Mouse (Mus musculus) neural tube, embryonic 12.5 days (tissue): Measurements from ENCODE around the gene Barx1. TPM values are rescaled to one million over a fixed set of nuclear protein-coding genes. Genes with fewer than 3 reads are reported as not detected.

Experiments used
- ATAC-seq: fragments of 200-750 bp; cut with Nextera tagmentation; 2 replicates; pipeline ENCODE4 v1.8.0; 2017; ENCODE audit warnings: low read depth, mild to moderate bottlenecking, moderate TSS enrichment, moderate library complexity; ENCODE audit not compliant: low FRiP score
- H3K27ac ChIP-seq: fragments of 300-500 bp; sonication (generic); 2 replicates; pipeline ENCODE4 v1.5.1; 2016
- H3K27me3 ChIP-seq: fragments of 300-500 bp; sonication (generic); replicated peaks from 2 replicates; pipeline ENCODE4 v1.6.1; 2016; ENCODE audit warnings: mild to moderate bottlenecking
- H3K36me3 ChIP-seq: fragments of 300-500 bp; sonication (generic); 2 replicates; pipeline ENCODE4 v1.6.1; 2016; ENCODE audit warnings: mild to moderate bottlenecking
- H3K4me1 ChIP-seq: fragments of 300-500 bp; sonication (generic); 2 replicates; pipeline ENCODE4 v1.6.1; 2016
- H3K4me2 ChIP-seq: fragments of 300-500 bp; sonication (generic); replicated peaks from 2 replicates; pipeline ENCODE4 v1.6.1; 2016; ENCODE audit warnings: mild to moderate bottlenecking
- H3K4me3 ChIP-seq: fragments of 300-500 bp; sonication (generic); 2 replicates; pipeline ENCODE4 v1.5.1; 2016
- H3K9ac ChIP-seq: fragments of 300-500 bp; sonication (generic); 2 replicates; pipeline ENCODE4 v1.6.1; 2016; ENCODE audit warnings: mild to moderate bottlenecking
- H3K9me3 ChIP-seq: fragments of 300-500 bp; sonication (generic); 2 replicates; pipeline ENCODE4 v1.6.1; 2016; ENCODE audit warnings: mild to moderate bottlenecking
- WGBS: fragments of 180-500 bp; shearing (Covaris S2); methylation state at CpG from one replicate; pipeline ENCODE4 v1.1.7; 2016; 5-methylcytosine and 5-hydroxymethylcytosine counted together
- polyA plus RNA-seq: library from polyadenylated mRNA; unstranded; fragments of >200 nt; fragmentation: Nextera tagmentation; extraction: Ambion mirVana; gene quantifications from 2 replicates; pipeline ENCODE4 v1.2.1, GENCODE M21; 2016

Gene Barx1
- polyA plus RNA-seq, 1 experiment from 2014 or later, result not detected

- no peaks in the 10 kb centered on the region for H3K9me3 ChIP-seq
- no peaks in the 10 kb centered on the region for H3K36me3 ChIP-seq
- ATAC-seq, result no peak
- WGBS, result 0% methylated on average over 1 of the region's 1 CpGs
- peaks cover 33% of the 10 kb centered on the region for H3K27me3 ChIP-seq
- no peak overlapping the region for H3K4me2 ChIP-seq
- no peak overlapping the region for H3K9ac ChIP-seq
- no peaks in the 10 kb centered on the region for H3K4me1 ChIP-seq
- no peak overlapping the region for H3K27ac ChIP-seq
- H3K4me3 ChIP-seq, result no peak overlapping the region
Measured at GRCm38 (mm10) chr13:48650615-48651014, 12.2 kb upstream of the Barx1 start.

- Histone ChIP-seq H3K9ac (no peak overlapping the region), H3K36me3 (no peaks in the 10 kb centered on the region), H3K4me3 (no peak overlapping the region), H3K9me3 (no peaks in the 10 kb centered on the region), H3K4me2 (no peak overlapping the region), H3K4me1 (0 out of 2 replicates have a peak, but pooled peaks cover 3% of the 10 kb centered on the region), H3K27ac (no peak overlapping the region), H3K27me3 (peaks cover 40% of the 10 kb centered on the region)
- 80% methylated on average over 6 of the region's 6 CpGs for WGBS
- no peak for ATAC-seq
Measured at GRCm38 (mm10) chr13:48651132-48652065, 11.4 kb upstream of the Barx1 start.

GRCm38 (mm10) chr13:48653788-48654770 is 8.7 kb upstream of the Barx1 start:
- Histone ChIP-seq H3K4me1 (0 out of 2 replicates have a peak, but pooled peaks cover 3% of the 10 kb centered on the region), H3K36me3 (no peaks in the 10 kb centered on the region), H3K27ac (no peak overlapping the region), H3K9ac (no peak overlapping the region), H3K4me2 (no peak overlapping the region), H3K9me3 (no peaks in the 10 kb centered on the region), H3K4me3 (no peak overlapping the region), H3K27me3 (peaks cover 65% of the 10 kb centered on the region)
- ATAC-seq, result 0 out of 2 replicates have a peak, but pooled peaks have one; percentile 56
- 9% methylated on average over 14 of the region's 14 CpGs for WGBS

- H3K4me3 ChIP-seq, result no peak overlapping the region
- ATAC-seq, result peak; percentile 49; the same call in 1 of the 2 replicates
- 2% methylated on average over 8 of the region's 8 CpGs for WGBS
Measured at GRCm38 (mm10) chr13:48655637-48656036, 7.2 kb upstream of the Barx1 start.

GRCm38 (mm10) chr13:48657791-48658190 is 5.0 kb upstream of the Barx1 start:
- Histone ChIP-seq H3K36me3 (no peaks in the 10 kb centered on the region), H3K4me3 (no peak overlapping the region), H3K27ac (no peak overlapping the region), H3K4me1 (peaks cover 15% of the 10 kb centered on the region; the same call in 1 of the 2 replicates), H3K4me2 (no peak overlapping the region), H3K27me3 (peaks cover 90% of the 10 kb centered on the region), H3K9me3 (no peaks in the 10 kb centered on the region), H3K9ac (no peak overlapping the region; the same call in 1 of the 2 replicates)
- WGBS, result 2% methylated on average over 9 of the region's 9 CpGs
- no peak for ATAC-seq

More at GRCm38 (mm10) chr13:48655637-48656036, 7.2 kb upstream of the Barx1 start:
- Histone ChIP-seq H3K4me2 (0 out of 2 replicates have a peak overlapping the region, but pooled peaks have one; percentile 30), H3K27ac (no peak overlapping the region), H3K27me3 (peaks cover 80% of the 10 kb centered on the region), H3K9me3 (no peaks in the 10 kb centered on the region), H3K36me3 (no peaks in the 10 kb centered on the region), H3K9ac (no peak overlapping the region), H3K4me1 (peaks cover 9% of the 10 kb centered on the region; the same call in 1 of the 2 replicates)

GRCm38 (mm10) chr13:48658588-48659253 is 4.1 kb upstream of the Barx1 start:
- Histone ChIP-seq H3K9me3 (no peaks in the 10 kb centered on the region), H3K4me1 (peaks cover 22% of the 10 kb centered on the region), H3K4me3 (no peak overlapping the region), H3K27me3 (peaks cover 91% of the 10 kb centered on the region), H3K9ac (no peak overlapping the region), H3K27ac (no peak overlapping the region), H3K4me2 (no peak overlapping the region), H3K36me3 (no peaks in the 10 kb centered on the region)
- under 1% methylated on average over 33 of the region's 33 CpGs for WGBS
- no peak for ATAC-seq

GRCm38 (mm10) chr13:48659254-48660220 is 3.3 kb upstream of the Barx1 start:
- Histone ChIP-seq H3K4me3 (no peak overlapping the region), H3K27ac (no peak overlapping the region), H3K9ac (no peak overlapping the region), H3K27me3 (peaks cover 94% of the 10 kb centered on the region), H3K9me3 (no peaks in the 10 kb centered on the region), H3K4me2 (peak overlapping the region; percentile 32), H3K36me3 (no peaks in the 10 kb centered on the region), H3K4me1 (peaks cover 22% of the 10 kb centered on the region)
- WGBS, result under 1% methylated on average over 38 of the region's 38 CpGs
- no peak for ATAC-seq

GRCm38 (mm10) chr13:48660221-48660734 is 2.5 kb upstream of the Barx1 start:
- no peak overlapping the region for H3K27ac ChIP-seq
- no peak for ATAC-seq
- H3K36me3 ChIP-seq, result no peaks in the 10 kb centered on the region
- H3K4me3 ChIP-seq, result no peak overlapping the region
- no peaks in the 10 kb centered on the region for H3K9me3 ChIP-seq
- peaks cover 94% of the 10 kb centered on the region for H3K27me3 ChIP-seq
- no peak overlapping the region for H3K4me2 ChIP-seq
- no peak overlapping the region for H3K9ac ChIP-seq
- peaks cover 22% of the 10 kb centered on the region for H3K4me1 ChIP-seq
- 1% methylated on average over 11 of the region's 11 CpGs for WGBS

GRCm38 (mm10) chr13:48660741-48661140 is 2.1 kb upstream of the Barx1 start:
- H3K4me1 ChIP-seq, result peaks cover 24% of the 10 kb centered on the region
- no peak overlapping the region for H3K9ac ChIP-seq
- no peak overlapping the region for H3K27ac ChIP-seq
- H3K27me3 ChIP-seq, result peaks cover 97% of the 10 kb centered on the region
- no peak overlapping the region for H3K4me3 ChIP-seq
- H3K9me3 ChIP-seq, result no peaks in the 10 kb centered on the region
- H3K4me2 ChIP-seq, result no peak overlapping the region
- ATAC-seq, result no peak
- 6% methylated on average over 6 of the region's 6 CpGs for WGBS
- no peaks in the 10 kb centered on the region for H3K36me3 ChIP-seq

- no peak overlapping the region for H3K9ac ChIP-seq
- H3K9me3 ChIP-seq, result no peaks in the 10 kb centered on the region
- no peaks in the 10 kb centered on the region for H3K36me3 ChIP-seq
- no peak overlapping the region for H3K27ac ChIP-seq
- WGBS, result 4% methylated on average over 1 of the region's 1 CpGs
- no peak for ATAC-seq
- peaks cover 25% of the 10 kb centered on the region for H3K4me1 ChIP-seq
- H3K4me3 ChIP-seq, result no peak overlapping the region
- H3K4me2 ChIP-seq, result no peak overlapping the region
- H3K27me3 ChIP-seq, result peaks cover 97% of the 10 kb centered on the region
Measured at GRCm38 (mm10) chr13:48661561-48661960, 1.2 kb upstream of the Barx1 start.
